Mouse (Mus musculus) adrenal gland, adult 18-20 months (tissue): Measurements from ENCODE around the gene Mid1. TPM values are rescaled to one million over a fixed set of nuclear protein-coding genes. Genes with fewer than 3 reads are reported as not detected.
"Not testable (repeated sequence)": the region's sequence is repeated elsewhere in the genome, so short reads cannot be mapped to it uniquely, and the experiment has no call there.

Experiments used
- DNase-seq, 2 experiments: peaks; one replicate each; pipeline ENCODE4 v3.0.0; 2021 to 2022; ENCODE audit warnings: low spot score in 2 of 2
- total RNA-seq, 2 experiments: library from RNA; stranded (reverse); gene quantifications; 1 replicate in 1 of 2; 2 replicates in 1 of 2; pipeline ENCODE4 v1.2.3; 2021

Mid1 gene
- total RNA-seq, 2 experiments from 2014 or later = 11.8 to 17.1 TPM

DNA sequence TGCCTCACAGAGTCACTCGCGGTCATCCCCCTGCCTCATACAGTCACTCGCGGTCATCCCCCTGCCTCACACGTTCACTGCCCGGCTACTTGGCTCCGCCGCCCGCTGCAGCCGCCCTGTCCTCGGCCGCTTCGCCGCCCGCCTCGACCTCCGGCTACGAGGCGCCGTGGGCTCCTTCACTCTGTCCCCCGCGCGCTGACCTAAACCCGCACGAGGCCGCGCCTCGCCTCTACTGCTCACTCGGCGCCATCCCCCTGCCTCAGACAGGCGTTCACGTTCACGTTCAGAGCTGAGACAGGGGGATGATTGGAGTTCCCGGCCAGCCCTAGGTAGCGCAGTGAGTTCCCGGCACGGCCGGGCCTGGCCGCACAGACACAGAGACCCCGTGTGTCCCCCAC, 312.5 kb downstream of the Mid1 start:
- DNase-seq = peak in 1 of 2 experiments; percentile 84

DNA sequence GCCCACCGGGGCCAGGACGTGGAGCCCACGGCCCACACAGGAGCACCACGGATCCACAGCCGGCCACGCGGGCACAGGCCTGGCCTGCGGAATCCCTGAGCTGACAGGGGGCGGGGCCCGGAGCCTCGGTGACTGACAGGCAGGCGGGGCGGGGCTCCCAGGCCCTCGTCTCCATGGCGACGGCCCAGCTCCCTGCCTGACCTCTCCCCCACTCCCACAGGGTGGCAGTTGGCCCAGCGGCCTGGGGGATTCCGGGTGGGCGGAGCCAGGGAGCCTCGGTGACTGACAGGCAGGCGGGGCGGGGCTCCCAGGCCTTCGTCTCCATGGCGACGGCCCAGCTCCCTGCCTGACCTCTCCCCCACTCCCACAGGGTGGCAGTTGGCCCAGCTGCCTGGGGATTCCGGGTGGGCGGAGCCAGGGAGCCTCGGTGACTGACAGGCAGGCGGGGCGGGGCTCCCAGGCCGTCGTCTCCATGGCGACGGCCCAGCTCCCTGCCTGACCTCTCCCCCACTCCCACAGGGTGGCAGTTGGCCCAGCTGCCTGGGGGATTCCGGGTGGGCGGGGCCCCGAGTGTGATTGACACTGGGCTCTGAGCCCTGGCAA, 313.0 kb downstream of the Mid1 start:
- DNase-seq = peak; percentile 100

DNA sequence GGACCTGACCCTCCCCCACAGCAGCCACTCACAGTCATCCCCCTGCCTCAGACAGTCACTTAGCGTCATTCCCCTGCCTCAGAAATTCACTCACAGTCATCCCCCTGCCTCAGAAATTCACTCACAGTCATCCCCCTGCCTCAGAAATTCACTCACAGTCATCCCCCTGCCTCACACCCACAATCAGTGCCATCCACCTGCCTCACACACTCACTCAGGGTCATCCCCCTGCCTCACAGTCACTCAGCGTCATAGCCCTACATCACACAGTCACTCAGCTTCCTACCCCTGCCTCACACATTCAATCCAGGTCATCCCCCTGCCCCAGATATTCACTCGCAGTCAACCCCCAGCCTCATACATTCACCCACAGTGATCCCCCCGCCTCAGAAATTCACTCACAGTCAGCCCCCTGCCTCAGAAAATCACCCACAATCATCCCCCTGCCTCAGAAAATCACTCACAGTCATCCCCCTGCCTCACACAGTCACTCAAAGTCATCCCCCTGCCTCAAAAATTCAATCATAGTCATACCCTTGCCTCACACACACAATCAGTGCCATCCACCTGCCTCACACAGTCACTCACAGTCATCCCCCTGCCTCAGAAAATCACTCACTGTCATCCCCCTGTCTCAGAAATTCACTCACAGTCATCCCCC, 313.7 kb downstream of the Mid1 start:
- not testable (repeated sequence) for DNase-seq

DNA sequence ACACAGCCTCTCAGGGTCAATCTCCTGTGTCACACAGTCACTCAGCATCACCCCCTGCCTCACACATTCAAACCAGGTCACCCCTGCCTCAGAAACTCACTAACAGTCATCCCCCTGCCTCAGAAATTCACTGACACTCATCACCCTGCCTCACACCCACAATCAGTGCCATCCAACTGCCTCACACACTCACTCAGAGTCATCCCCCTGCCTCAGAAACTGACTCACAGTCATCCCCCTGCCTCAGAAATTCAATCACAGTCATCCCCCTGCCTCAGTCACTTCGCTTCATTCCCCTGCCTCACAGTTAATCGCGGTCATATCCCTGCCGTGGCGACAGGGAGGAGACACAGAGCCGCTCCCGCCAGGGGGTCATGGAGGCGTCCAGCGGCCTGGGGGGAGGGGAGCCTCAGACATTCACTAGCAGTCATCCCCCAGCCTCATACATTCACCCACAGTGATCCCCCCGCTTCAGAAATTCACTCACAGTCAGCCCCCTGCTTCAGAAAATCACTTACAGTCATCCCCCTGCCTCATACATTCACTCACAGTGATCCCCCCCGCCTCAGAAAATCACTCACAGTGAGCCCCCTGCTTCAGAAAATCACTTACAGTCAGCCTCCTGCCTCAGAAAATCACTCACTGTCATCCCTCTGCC, 314.4 kb downstream of the Mid1 start:
- DNase-seq = peak in 1 of 2 experiments; percentile 76

- DNase-seq = not testable (repeated sequence)
Observed at GRCm38 (mm10) chrX:169999912-170000641, 315.1 kb downstream of the Mid1 start.

DNA sequence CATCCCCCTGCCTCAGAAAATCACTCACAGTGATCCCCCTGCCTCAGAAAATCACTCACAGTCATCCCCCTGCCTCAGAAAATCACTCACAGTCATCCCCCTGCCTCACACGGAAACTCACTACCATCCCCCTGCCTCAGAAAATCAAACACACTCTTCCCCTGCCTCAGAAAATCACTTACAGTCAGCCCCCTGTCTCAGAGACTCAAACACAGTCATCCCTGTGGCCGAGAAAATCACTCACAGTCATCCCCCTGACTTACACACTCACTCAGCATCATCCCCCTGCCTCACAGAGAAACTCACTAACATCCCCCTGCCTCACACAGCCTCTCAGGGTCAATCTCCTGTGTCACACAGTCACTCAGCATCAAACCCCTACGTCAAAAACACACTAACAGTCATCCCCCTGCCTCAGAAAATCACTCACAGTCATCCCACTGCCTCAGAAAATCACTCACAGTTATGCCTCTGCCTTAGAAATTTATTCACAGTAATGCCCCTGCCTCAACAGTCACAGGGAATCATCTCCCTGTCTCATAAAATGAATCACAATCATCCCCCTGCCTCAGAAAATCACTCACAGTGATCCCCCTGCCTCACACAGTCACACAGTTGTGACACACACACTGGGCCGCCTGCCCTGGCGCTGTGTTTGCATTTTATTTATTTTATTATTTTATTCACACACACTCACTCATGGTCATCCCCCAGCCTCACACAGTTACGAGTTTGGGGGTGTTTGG, 315.8 kb downstream of the Mid1 start:
- DNase-seq = not testable (repeated sequence)

DNA sequence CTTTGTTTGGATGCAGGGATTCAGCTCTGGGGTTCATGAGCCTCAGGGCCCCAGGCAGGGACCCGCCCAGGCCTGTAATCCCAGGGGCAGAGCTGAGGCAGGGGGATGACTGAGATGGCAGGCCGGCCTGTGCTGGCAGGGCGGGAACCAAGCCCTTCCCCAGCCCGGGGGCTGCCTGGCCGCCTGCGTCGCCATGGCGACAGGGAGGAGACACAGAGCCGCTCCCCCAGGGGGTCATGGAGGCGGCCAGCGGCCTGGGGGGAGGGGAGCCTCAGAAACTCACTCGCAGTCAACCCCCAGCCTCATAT, 316.3 kb downstream of the Mid1 start:
- not testable (repeated sequence) for DNase-seq

- DNase-seq = peak in 1 of 2 experiments; percentile 72
Observed at GRCm38 (mm10) chrX:170002510-170003197, 317.7 kb downstream of the Mid1 start.

DNA sequence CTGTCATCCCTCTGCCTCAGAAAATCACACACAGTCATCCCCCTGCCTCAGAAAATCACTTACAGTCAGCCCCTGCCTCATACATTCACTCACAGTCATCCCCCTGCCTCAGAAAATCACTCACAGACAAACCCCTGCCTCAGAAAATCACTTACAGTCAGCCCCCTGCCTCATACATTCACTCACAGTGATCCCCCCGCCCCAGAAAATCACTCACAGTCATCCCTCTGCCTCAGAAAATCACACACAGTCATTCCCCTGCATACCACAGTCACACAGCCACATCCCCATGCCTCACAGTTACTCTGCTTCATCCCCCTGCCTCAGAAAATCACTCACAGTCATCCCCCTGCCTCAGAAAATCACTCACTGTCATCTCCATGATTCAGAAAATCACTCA, 318.5 kb downstream of the Mid1 start:
- DNase-seq = not testable (repeated sequence)

GRCm38 (mm10) chrX:170004236-170004635, 319.2 kb downstream of the Mid1 start:
- DNase-seq = not testable (repeated sequence)

DNA sequence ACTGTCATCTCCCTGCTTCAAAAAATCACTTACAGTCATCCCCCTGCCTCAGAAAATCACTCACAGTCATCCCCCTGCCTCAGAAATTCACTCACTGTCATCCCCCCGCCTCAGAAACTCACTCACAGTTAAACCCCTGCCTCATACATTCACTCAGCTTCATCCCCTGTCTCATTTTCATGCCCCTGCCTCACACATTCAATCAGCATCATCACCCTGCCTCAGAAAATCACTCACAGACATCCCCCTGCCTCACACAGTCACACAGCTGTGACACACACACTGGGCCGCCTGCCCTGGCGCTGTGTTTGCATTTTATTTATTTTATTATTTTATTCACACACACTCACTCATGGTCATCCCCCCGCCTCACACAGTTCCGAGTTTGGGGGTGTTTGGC, 319.8 kb downstream of the Mid1 start:
- not testable (repeated sequence) for DNase-seq

DNA sequence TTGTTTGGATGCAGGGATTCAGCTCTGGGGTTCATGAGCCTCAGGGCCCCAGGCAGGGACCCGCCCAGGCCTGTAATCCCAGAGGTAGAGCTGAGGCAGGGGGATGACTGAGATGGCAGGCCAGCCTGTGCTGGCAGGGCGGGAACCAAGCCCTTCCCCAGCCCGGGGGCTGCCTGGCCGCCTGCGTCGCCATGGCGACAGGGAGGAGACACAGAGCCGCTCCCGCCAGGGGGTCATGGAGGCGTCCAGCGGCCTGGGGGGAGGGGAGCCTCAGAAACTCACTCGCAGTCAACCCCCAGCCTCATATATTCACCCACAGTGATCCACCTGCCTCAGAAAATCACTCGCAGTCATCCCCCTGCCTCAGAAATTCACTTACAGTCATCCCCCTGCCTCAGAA, 320.2 kb downstream of the Mid1 start:
- not testable (repeated sequence) for DNase-seq

- not testable (repeated sequence) for DNase-seq
Observed at GRCm38 (mm10) chrX:170005695-170006297, 320.8 kb downstream of the Mid1 start.

DNA sequence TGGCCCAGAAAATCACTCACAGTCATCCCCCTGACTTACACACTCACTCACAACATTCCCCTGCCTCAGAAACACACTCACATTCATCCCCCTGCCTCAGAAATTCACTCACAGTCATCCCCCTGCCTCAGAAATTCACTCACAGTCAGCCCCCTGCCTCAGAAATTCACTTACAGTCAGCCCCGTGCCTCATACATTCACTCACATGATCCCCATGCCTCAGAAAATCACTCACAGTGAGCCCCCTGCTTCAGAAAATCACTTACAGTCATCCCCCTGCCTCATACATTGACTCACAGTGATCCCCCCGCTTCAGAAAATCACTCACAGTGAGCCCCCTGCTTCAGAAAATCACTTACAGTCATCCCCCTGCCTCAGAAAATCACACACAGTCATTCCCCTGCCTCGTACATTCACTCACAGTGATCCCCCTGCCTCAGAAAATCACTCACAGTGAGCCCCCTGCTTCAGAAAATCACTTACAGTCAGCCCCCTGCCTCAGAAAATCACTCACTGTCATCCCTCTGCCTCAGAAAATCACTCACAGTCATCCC, 321.8 kb downstream of the Mid1 start:
- not testable (repeated sequence) for DNase-seq

DNA sequence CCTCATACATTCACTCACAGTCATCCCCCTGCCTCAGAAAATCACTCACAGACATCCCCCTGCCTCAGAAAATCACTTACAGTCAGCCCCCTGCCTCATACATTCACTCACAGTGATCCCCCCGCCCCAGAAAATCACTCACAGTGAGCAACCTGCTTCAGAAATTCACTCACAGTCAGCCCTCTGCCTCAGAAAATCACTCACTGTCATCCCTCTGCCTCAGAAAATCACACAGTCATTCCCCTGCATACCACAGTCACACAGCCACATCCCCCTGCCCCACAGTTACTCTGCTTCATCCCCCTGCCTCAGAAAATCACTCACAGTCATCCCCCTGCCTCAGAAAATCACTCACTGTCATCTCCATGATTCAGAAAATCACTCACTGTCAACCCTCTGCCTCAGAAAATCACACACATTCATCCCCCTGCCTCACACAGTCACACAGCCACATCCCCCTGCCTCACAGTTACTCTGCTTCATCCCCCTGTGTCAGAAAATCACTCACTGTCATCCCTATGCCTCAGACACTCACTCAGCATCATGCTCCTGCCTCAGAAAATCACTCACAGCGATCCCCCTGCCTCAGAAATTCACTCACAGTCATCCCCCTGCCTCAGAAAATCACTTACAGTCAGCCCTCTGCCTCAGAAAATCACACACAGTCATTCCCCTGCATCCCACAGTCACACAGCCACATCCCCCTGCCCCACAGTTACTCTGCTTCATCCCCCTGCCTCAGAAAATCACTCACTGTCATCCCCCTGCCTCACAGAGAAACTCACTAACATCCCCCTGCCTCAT, 322.6 kb downstream of the Mid1 start:
- DNase-seq = not testable (repeated sequence)

DNA sequence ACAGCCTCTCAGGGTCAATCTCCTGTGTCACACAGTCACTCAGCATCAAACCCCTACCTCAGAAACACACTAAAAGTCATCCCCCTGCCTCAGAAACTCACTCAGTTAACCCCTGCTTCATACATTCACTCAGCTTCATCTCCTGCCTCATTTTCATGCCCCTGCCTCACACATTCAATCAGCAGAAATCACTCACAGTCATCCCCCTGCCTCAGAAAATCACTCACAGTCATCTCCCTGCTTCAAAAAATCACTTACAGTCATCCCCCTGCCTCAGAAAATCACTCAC, 323.1 kb downstream of the Mid1 start:
- not testable (repeated sequence) for DNase-seq

DNA sequence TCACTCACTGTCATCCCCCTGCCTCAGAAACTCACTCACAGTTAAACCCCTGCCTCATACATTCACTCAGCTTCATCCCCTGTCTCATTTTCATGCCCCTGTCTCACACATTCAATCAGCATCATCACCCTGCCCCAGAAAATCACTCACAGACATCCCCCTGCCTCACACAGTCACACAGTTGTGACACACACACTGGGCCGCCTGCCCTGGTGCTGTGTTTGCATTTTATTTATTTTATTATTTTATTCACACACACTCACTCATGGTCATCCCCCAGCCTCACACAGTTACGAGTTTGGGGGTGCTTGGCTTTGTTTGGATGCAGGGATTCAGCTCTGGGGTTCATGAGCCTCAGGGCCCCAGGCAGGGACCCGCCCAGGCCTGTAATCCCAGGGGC, 323.6 kb downstream of the Mid1 start:
- DNase-seq = peak in 1 of 2 experiments; percentile 75

GRCm38 (mm10) chrX:170009016-170009750, 324.2 kb downstream of the Mid1 start, which contains the start of gene Gm21887:
TSS of gene Gm21887 (plus strand) at chrX:170009659.
- DNase-seq = peak; percentile 99 to 100
